Mouse (Mus musculus) 416B (cell line): ENCODE measurements around the gene Mrps2.
A peak's percentile ranks its signal among the peaks of the same experiment; 100 is the strongest.
"Not testable (repeated sequence)": the region's sequence is repeated elsewhere in the genome, so short reads cannot be mapped to it uniquely, and the experiment has no call there.

Experiments
- DNase-seq: peaks from one replicate; pipeline ENCODE4 v3.0.0; 2011; ENCODE audit warnings: low read depth

Gene Mrps2

DNA sequence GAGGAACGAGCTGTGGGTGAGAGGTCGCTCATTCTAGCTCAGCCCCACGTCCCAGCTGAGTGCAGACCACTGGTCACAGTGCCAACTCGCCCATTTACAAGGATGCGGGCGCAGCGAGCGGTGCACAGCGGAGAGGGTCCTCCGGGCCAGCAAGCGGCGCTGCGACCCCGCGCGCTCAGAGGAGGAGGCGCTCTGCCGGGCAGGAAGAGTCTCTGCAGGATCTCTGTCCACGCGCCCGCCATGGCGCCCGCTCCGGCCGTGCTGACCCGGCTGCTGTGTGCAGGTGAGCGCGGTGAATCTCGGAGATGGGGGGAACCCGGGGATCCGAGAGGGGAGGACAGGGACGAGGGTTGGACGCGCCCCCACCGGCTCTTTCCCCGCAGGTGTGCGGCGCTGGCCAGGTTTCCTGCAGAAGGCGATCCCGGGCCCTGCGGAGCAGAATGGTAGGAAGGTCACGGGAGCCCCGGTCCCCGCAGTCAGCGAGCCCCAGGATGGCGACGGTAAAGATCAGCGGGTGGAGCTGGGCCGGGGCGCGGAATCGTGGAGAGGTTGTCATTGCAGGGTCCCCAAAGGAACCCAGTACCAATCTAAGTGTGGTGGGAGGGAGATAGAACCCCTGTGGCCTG lies at the start of gene Mrps2:
TSS of gene Mrps2 (plus strand) at position 207 of the 626 bp plus-strand sequence.
- DNase-seq, result peak; percentile 92

DNA sequence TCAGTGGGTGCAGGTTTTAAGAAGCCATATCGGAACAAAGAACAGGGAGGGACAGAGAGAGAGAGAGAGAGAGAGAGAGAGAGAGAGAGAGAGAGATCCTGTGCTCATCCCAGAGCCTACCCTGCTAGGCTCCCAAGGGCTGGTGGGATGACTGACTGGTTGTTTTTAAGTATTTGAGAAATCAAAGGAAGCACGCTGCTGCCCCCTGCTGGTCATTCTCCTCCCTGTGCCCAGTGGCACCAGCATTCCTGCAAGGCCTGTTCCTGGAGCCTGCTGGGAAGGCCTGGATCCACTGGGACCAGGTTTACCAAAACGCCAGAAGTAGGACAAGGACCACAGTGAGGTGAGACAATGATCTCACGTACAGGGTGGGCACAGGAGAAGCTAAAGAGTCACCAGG lies 48.0 kb upstream of the Mrps2 start:
- DNase-seq, result peak; percentile 64

DNA sequence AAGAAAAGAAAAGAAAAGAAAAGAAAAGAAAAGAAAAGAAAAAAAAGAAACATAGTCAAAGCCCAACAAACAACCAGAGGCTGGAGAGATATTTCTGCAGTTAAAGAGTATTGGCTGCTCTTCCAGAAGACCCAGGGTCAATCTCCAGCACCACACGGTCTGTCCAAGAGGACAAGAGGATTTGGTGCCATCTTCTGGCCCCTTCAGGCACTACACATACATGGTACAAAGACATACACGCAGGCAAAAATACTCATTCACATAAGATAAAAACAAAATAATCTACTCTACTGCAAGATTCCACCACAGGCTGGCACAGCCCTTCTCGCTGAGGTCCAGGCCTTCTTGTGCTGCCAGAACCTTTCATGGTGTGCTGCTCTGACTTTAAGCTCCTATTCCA lies 44.7 kb upstream of the Mrps2 start:
- peak; percentile 72 for DNase-seq

DNA sequence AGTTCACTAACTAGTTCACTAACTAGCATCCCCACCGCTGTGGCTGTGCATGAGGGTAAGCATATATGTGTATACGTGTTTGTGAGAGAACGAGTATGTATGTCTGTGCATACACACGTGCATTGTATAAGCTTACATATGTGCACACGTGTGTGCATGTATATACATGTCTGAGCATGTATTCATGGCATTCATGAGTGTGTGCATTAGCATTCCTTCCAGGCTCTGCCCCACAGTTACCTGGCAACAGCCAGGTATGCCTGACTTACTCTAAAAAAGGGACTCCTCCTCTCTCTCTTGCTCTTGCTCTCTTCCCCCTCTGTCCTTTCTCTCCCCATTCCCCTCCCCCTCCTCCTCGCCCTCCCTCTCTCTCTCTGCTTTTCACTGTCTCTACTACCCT lies 40.6 kb upstream of the Mrps2 start:
- DNase-seq, result no peak

DNA sequence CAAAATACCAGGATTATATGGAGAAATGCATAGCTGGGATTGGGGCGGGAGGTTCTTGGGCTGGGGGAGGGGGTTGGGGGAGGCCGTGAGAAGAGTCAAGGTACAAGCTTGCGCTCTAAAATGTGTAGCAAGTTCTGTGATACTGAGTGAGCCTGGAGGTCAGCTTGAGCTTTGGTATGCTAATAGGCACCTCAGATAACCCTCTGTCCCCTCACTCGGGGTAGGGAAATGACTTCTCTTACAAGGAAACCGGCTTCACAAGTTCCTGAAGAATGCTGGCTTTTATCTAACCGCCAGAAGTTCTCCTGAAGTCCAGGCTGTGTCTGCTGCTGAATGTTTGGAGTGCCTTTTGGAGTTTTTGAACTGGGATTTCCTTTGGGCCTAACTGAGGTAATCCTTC lies 37.0 kb upstream of the Mrps2 start:
- DNase-seq, result no peak

DNA sequence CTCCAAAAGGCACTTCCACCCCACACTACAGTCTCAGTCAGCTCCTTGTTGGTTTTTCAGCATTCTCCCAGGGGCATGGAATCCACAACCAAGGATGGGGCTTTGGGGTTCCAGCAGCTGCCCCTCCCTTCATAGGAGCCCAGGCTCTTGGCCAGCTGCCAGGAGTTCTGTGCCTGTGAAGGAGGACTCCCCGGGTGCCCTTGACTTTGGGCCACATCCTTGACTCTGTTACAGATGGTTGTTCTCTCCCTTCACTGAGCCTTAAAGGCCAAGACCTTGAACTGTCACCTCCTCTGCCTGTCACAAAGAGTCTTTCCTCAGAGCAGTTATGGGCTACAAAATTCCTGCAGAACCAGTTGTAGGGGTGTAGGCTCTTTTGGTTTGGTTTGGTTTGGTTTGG lies 35.1 kb upstream of the Mrps2 start:
- peak; percentile 29 for DNase-seq

DNA sequence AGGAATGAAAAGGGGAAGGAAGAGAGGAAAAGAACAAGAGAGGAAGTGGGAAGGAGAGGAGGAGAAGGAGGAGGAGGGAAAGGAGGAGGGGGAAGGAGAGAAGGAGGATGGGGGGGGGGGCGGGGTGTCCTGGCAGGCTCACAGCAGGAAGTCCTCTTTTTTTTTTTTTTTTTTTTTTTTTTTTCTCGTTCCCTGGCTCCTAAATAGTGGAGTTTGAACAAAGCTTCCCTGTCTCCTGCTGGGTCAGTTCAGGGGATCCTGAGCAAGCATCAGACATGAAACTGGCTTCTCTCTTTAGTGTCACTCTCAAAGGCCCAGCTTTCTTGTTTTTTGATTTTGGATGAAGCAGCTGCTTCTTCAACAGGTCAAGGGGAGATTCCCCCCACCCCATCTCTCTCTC lies 34.4 kb upstream of the Mrps2 start:
- DNase-seq, result no peak

DNA sequence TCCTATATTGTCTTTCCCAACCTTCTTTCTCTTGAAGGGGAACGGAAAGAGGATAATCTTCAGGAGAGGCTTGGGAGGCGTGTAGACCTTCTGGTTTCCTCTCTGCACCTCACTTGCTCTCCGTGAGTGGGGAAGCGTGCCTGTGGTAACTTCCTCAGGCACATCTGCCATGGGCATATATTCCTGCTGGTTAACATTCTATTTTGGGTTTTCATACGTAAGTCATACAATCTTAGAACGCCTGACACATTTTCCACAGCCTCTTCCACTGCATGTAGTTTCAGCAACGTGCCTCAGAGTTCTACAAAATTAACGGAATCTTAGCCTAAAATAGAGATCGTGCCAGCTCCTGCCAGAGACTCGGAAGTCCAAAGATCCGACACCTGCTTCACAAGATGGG lies 32.5 kb upstream of the Mrps2 start:
- no peak for DNase-seq

DNA sequence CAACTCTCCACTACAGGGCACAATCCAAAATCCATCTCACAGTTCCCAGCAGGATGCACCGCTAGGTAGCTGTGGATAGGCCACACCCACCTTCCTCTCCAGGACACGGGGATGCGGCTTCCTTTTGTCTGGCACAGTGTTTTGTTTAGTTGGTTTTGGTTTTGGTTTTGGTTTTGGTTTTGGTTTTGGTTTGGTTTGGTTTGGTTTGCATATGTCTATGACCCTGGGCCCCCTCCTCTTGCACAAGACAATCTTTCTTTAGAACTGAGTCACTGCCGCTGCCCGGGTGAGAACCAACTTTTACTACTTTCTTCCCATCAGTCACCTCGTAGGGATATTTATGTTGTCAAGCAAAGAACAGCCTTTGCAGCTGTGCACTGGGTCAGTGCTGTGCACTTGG lies 27.0 kb upstream of the Mrps2 start:
- DNase-seq, result peak; percentile 32

DNA sequence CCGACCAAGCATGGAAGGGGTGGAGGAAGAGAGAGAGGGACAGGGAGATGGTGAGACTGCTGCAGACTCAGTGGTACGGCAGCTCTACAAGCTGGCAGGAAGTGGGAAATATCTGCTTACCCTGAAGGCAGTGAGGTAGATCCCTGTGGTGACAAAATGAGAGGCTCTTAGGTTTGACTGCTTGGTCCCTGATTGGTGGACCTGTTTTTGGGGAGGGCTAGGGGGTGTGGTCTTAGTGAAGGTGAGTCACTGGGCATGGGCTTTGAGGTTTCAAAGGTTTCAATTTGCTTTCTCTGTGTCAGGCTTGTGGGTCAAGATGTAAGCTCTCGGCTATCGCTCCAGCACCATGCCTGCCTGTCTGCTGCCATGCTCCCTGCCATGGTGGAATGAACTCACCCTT lies 22.8 kb upstream of the Mrps2 start:
- DNase-seq, result peak; percentile 26

DNA sequence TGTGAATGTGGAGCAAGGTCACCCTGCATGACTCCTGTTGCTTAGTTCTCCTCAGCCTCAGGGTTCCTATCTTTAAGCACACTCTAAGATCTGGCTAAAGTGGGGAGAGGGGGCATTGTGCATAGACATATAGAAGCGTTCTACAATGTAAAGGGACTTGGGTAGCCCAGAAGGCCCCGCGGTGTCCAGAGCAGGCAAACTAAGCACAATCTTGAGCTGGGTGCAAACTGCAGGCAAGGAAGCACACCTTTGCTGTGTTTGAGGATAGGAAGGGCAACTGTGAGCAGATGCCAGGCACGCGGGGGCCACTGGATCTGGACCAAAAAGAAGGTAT lies 21.7 kb upstream of the Mrps2 start:
- DNase-seq, result no peak

DNA sequence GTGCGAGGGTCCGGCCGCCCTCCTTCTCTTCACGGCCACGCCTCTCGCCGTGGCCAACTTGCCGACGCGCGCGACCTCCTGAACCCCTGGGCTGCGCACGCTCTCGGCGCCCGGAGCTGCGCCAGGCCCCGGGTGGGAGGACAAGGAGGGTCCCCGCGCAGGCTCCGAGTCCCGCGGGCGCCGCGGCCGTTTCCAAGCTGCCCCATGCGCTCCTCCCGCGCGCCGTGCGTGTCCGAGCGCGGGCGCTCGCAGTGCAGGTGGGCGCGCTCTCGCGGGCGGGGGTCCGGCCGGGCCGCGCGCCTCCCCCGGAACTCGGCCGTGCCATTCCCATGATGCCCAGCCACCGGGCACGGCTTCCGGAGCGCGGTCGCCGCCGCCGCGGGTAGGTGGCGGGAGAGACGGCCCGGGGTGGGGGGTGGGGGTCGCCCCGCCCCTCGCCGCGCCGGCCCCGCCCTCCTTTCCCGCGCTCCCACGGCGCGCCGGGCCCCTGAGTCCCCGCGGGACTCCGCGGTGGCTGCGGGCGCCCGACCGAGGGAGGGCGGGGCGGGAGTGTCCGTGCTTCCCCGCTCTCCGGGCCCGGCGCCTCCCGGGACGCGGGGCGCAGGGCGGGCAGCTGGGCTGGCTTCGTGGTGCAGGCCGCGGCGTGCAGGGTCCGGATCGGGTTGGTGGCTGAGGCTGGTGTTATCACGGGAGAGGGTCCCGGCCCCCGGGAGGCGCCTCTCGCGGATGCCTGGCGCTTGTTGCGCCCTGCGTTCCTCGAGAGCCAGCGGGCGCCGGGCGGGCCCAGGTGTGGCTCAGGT lies 21.2 kb upstream of the Mrps2 start, which contains the start of gene Ppp1r26:
TSS of gene Ppp1r26 (plus strand) at position 286 of the 800 bp plus-strand sequence.
- no peak for DNase-seq

DNA sequence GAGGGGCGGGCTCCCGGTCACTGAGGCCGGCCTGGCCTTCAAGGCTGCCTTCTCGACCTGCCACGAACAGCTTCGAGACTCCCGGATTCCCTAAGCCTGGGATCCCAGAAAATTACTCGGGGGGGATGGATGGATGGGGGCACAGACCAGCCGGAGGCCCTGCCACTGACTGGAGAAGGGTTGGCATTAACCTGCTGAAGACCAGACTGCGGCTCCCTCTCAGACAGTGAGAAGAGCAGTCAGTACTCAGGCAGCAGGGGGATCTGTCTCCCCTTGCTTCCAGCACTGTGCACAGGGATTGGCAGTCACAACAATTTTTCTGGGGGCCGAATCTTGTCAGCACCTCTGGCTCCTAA lies 20.6 kb upstream of the Mrps2 start:
- DNase-seq, result no peak

DNA sequence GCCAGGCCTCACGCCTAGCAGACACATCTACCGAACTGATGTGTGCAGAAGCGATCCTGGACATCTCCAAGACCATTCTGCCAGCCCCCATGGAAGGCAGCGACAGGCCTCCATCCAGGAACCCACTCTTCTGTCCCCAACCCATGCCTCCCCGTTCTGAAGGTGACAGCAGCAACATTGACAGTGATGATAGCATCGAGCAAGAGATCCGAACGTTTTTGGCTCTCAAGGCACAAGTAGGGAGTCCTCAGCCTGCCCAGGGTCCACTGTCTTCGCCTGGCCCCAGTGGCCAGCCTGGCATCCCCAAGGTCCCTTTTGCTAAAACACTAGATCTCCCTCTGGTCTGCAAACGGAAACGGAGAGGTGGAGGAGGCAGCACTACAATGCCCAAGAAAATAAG lies 16.2 kb upstream of the Mrps2 start:
- no peak for DNase-seq

DNA sequence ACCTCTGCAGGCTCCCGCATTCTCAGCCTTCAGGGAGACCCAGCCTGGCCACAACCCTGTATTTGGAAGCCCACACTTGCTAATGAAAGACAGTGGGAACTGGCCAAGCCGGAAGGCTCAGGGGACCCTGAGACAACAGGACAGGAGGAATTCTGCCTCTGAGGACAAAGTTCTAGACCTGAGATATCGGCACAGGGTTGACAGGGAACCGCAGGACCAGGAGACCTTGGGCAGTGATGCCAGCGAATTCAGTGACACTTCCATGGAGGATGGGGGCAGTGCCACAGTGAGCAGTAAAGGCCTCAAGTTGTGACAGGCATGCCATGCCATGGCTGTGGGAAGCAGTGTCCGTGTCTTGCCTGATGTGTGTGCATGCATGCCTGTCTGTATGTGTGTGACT lies 14.3 kb upstream of the Mrps2 start:
- DNase-seq, result no peak

DNA sequence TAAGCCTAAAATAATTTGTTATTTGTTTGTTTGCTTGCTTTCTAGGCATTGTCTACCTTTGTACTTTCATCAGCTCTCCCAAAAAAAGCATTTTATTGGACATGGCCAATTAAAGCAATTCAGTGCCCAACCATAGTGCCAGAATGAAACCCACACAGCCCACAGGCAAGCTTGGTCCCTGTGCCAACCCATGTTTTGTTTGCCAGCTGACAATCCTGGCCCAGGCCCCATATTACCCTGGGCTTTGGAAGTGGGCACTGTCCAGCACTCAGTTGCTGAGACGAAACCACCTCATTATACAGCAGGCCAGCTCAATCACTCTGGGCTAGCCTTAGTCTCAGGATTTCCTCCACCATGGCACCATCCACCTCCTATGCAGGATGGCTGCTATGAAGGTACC lies 11.2 kb upstream of the Mrps2 start:
- DNase-seq, result no peak

DNA sequence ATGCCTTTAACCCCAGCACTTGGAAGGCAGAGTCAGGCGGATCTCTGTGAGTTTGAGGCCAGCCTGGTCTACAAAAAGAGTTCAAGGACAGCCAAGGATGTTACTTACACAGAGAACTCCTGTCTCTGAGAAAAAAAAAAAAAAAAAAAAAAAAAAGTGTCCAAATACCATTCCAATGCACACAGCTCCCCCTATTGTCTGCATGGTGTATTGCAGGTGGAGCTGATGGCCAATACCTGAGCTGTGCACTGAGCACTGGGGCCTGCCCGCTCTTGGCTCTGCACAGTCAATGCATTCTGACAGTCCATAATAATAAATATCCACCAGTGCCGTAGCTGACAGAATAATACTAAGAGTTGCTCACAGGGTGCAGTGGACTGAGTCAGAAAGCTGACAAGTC lies 3.9 kb upstream of the Mrps2 start:
- DNase-seq, result peak; percentile 70

DNA sequence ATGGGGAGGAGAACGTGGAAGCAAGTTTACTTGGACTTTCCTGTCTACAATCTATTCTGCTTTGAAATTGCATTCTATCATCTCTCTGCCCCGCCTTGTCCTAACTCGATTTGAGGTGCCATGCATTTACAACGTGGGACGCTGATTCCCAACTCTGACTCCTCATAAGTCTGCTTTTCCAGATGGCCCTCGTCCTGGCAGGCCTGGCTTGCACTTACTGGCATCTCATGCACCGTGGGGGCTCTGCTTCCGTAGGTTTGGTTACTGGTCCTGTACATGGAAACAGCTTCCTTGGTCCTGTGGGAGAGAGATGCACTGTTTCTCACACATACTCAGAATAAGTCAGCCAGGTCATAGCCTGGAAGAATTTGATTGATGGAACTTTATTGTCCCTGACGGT lies 2.9 kb upstream of the Mrps2 start:
- no peak for DNase-seq

DNA sequence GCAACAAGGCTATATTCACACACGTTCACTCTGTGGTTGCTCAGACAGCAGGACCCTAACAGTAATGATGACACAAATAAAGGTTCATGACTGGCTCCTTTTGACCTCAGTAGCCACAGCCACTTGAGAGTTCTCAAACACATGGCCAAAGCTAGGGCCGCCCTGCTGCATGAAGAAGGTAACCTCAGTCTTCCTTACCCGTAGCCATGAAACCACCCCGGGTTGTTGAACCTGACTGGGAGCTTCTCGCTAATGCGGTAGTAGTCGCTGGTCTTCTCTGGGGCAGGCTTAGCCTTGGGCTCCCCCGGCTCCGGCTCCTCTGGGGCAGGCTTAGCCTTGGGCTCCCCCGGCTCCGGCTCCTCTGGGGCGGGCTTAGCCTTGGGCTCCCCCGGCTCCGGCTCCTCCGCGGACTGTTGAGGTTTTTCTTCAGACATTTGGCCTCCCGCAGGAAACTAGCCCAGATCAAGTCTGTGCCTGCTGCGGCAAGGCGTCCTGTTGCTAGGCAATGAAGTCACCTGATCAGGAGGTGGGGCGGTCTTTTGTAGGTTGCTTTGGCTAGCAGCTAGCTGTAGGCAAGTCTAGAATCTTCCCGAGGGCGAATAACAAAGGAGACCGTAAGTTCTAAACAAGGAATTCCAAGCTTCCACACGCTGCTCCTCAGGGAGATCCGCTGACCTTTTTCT lies 1.9 kb upstream of the Mrps2 start, which contains the start of gene 1700007K13Rik:
TSS of gene 1700007K13Rik (minus strand) at position 497 of the 683 bp plus-strand sequence.
- DNase-seq, result peak; percentile 88

DNA sequence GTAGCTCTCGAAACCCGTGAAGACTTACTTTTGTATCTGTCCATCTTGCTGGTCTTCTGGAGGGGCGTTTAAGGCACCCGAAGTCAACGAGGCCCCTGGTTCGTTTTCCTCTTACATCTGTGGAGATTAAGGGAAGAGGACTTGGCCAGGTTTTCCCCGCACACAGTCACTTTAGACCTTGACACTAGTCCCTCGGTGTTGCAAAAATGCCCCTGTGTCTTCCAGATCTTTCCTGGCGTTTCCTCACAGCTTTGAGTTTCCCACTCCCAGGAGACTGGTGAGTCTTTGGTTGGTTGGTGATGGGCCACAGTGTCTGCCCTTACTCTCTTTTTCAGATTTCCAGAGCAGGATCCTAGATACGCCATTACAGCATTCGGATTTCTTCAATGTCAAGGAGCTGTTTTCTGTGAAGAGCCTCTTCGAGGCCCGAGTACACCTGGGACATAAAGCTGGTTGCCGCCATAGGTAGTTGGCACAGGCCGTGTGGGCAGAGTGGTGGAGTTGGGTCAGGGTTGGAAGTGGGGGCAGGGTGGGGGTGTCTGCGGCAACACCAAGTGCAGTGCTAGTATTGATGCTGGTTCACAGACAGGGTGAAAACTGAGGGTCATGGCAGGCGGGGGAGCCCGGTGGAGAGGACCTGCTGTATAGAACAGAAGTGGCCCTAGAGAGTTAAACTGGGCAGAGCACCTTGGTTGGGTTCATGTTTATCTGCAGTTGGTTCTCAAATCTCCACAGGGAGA lies 790 bp downstream of the Mrps2 start:
- DNase-seq, result no peak

DNA sequence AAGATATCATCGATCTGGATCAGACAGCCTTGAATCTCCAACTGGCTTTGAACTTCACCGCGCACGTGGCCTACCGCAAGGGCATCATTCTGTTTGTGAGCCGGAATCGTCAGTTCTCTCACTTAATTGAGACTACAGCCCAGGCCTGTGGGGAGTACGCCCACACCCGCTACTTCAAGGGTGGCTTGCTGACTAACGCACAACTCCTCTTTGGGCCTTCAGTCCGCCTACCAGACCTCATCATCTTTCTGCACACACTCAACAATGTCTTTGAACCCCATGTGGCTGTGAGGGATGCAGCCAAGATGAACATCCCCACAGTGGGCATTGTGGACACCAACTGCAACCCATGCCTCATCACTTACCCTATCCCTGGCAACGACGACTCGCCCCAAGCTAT lies 1.6 kb downstream of the Mrps2 start:
- DNase-seq, result no peak

DNA sequence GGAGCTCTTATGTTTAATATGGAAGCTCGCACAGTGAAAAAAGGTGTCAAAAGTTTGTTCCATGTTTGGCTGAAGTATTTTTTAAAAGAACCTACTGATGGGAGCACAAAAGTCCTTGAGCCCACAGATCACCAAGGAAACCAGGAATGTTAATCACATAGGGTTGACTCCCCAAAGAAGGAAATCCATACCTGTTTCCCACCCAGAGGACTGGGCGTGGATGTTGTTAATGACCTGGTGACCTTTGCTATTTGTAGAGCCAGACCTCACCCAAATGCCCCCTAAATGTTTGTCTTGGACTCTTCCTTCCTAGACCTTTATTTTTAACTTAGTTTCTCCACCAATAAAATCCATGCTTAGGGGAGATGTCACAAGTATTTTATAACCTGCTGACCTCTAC lies 2.7 kb downstream of the Mrps2 start:
- no peak for DNase-seq

DNA sequence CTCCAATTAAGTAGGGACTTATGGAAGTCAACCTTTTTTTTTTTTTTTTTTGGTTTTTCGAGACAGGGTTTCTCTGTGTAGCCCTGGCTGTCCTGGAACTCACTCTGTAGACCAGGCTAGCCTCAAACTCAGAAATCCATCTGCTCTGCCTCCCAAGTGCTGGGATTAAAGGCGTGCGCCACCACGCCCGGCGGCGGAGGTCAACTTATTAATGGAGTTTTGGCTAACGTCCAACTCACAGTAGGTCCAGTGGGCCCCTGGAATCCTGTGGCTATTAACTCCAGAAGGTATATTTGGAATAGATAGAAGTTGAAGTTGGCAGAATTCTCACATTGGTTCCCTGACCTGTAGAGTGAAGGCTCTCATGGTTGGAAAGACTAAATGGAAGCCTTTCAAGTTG lies 4.1 kb downstream of the Mrps2 start:
- not testable (repeated sequence) for DNase-seq
